Mouse (Mus musculus): ENCODE measurements around the gene Eci2.
"Not testable (repeated sequence)": the region's sequence is repeated elsewhere in the genome, so short reads cannot be mapped to it uniquely, and the experiment has no call there.

The Eci2 gene

DNA sequence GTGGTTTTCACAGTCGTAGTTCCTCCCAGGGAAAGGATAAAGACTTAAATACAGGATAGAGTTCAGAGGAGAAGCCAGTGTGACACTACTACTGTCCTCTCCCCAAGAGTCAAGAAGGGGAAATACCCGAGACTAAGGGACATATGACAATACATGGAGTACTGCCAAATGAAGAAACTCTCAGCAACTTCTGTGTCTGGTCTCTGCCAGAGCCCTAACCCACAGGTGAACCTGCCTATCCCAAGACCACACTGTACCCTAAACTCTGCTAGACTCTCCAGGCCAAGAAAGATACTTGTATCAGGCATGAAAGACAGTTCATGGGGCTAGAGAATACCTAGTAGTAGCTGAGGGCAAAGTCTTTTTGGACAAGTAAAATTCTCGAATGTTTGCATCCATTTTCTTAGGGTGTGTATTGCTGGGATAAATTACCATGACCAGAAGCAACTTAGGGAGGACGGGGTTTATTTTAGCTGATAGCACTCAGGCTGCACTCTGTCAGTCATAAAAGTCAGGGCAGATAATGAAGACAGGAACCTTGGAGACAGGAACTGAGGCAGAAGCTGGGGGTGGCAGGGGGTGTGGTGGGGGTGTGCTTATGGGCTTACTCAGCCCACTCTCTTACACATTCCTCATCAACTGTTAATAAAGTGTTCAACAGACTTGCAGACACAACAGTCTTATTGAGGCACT is 35.2 kb downstream of the Eci2 start:
- DNase-seq = no peak

DNA sequence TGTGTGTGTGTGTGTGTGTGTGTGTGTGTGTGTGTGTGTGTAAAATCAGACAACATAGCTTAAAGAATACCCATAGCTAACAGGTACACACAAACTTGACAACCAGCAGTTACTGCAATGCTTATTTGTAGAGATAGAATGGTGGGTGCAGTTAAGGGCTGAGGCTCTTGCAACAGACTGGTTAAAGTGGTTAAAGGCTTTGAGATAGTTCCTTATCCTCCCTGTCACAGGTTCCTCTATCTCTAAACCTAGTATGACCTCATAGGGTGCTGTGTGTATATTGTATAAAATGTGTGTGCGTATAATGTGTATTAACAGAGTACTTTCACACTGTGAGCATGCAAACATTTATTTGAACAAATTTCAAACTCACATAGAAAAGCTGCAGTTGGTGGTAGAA is 43.4 kb downstream of the Eci2 start:
- not testable (repeated sequence) for DNase-seq

DNA sequence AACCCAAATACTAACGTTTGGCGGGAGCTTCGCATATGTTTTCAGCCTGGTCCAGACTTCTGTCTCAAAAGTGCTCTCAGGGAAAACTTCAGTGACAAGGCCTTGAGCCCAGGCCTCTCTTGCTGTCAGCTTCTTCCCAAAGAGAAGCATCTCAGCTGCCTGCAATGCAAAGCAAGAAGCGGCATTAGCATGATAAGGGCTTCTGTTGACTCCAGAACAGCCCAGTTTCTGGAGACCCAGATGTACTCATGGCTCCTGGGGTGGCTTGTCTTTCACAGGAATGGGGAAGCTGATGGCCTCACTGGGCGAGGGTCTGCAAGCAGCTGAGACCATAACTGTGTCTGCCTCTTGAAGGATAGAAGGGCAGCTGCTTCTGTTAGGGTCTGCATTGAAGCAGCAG is 48.3 kb downstream of the Eci2 start:
- DNase-seq = not testable (repeated sequence)

DNA sequence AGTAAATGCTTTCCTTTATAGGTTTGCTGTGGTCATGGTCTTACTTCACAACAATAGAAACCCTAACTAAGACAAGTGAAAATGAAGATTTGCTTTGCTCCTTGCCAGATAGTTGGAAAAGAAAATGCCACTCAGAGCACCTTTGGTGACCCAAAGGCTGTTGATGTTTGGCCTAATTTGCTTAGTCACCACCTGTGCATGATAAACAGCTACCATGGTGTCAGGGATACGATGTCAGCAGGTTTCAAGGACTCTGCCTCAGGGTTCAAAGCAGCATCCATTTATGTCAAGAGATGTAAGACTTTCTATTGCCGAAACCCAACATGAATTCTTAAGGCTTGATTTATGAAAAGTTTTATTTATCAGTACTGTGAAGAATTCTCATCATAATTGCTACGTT is 49.5 kb downstream of the Eci2 start:
- no peak for DNase-seq

DNA sequence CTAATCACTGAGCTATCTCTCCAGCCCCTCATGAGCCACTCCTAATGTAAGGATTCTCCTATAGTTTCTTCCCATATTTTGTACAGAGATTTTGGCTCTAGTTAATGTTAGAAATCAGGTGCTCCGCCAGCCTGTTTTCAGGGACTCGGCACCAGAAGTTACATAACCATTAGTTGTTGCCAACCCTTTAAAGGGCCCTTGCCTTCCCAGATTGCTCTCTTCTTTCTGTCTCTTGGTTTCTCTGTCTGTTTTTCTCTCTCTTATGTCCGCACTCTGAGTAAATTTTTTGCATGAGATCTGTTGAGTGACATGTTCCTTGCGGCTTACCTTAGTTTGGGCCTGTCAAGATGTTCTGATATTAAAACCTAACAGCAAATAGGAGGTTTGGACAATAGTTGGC is 50.8 kb downstream of the Eci2 start:
- no peak for DNase-seq

DNA sequence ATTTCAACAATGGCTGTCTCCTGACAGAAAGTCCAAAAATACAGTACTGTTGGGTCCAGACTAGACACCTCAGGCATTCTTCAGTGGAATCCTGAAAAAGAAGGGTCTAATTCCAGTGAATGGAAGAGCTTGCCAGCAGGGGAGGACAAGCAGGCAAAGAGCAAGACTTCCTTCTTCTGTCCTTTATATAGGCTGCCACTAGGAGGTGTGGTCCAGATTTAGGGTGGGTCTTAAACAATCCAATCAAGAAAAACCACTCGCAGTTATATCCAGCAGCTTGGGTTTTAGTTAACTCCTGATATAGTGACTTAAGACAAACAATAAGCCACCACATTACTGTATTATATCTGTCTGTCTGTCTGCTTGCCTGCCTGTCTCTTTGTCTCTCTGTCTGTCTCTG is 53.1 kb downstream of the Eci2 start:
- no peak for DNase-seq

DNA sequence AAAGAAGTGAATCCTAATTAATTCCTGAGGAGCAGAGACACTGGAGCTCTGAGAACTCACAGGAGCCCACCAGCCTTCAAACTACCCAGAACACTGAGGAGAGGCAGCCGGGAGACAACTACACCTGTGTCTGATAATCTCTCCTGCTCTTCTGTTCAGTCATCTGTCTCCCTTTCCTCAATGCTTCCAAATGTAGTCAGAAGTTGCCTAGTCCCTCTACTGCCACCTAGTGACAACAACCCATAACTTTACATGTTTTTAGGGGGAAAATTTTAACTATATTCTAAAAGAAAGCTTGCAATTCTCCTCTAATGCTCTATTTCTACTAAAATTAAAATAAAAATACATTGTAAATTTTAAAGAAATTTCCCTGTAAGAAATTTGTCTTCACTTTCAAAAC is 53.7 kb downstream of the Eci2 start:
- DNase-seq = no peak

DNA sequence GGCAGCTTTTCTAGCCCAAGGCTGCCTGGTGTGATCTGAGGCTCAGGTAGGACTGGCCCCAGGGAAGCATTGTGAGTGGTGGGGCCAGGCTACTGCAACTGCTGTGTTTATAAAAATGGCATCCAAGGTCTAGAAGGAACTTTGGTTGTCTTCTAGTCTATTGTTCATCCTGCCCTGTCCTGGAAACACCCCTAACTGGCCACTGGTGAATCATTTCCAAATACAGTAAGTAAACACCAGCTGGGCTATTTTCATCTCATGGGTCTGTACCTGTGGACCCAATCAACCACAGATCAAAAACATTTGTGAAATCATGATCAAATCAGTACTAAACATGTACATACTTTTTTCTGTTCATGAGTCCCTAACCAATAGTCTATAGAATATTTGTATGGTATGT is 54.4 kb downstream of the Eci2 start:
- DNase-seq = not testable (repeated sequence)

DNA sequence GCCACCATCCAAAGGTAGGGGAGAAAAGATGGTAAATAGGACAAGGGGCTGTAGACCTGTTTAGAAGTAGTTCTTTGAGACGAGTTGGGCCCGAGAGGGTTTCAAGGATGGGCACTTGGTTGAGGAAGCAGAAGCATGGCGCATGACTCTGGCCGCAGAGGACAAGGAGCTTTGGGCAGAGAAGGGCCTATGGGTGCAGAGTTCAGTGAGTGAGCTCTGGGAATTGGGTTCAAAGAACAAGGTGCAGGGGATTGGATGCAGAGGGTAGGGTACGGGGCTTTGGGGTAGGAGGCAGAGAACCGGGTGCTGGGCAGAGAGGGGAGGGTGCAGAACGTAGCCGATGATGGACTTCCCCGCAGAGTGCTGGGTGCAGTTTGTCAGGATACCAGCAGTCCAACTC is 61.2 kb downstream of the Eci2 start:
- DNase-seq = not testable (repeated sequence)

DNA sequence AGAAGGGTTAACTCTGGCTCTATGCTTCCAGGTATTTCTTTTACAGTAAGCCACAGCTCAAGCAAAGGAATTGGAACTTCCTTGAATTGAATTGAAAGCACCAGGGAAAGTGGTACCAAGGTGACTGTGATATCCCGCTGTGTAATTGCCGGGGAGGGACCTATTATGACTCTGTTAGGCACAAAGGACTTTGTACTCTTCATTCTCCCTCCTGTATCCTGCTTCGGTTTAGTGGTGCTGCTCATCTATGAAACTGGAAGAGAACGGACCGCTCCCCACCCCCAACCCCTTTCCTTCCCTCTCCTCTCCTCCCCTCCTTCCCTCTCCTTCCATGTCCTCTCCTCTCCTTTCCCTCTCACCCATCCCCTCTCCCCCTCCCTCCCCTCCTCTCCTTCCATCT is 62.0 kb downstream of the Eci2 start:
- no peak for DNase-seq

DNA sequence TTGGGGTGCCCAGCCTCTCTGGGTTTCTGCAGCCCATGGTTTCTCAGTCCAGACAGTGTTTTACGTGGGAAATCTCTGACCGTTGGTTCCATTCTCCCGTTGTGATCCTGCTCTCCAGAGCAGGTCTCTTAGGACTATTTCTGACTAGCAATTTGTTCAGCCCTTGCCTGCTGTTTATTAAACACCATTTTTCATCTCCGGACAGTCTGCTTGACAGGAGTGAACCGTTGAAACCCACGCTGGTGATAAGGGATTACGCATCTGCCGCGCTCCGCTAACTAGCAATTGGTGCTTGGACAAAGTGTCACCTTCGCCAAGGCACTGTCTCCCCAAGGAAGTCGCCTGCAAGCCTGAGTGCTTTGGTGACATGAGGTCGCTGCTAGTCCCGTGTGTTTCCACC is 62.5 kb downstream of the Eci2 start:
- DNase-seq = no peak

DNA sequence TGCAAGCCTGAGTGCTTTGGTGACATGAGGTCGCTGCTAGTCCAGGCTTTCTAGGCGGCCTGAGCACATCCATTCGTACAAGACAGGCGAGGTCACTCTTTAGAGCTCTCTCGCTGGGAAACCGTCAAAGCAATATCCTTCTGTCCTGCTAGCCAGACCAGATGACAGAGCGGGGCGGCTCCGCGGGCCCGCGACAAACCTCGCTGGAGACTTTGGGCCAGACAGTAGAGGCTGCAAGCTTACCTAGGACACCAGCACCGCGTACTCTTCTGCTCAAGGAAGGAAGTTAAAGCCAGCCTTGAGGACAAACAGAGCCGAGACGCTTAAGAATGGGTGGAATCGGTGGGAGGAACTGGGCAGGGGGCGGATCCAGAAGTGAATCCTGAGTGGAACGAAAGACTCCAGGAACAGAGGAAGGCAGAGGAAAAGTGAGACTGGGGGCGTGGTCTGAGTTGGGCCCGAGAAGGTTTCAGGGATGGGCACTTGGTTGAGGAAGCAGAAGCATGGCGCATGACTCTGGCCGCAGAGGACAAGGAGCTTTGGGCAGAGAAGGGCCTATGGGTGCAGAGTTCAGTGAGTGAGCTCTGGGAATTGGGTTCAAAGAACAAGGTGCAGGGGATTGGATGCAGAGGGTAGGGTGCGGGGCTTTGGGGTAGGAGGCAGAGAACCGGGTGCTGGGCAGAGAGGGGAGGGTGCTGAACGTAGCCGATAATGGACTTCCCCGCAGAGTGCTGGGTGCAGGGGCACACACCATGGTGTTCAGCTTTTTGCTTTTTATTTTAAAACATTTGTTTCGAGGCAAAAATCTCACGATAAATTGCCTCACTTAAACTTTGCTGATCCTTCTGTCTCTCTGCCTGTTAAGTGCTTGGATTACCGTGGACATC is 63.1 kb downstream of the Eci2 start, which contains the start of gene Eci3:
Gene Eci3 (minus strand): TSS at position 300 of the 887 bp plus-strand sequence.
- no peak for DNase-seq

DNA sequence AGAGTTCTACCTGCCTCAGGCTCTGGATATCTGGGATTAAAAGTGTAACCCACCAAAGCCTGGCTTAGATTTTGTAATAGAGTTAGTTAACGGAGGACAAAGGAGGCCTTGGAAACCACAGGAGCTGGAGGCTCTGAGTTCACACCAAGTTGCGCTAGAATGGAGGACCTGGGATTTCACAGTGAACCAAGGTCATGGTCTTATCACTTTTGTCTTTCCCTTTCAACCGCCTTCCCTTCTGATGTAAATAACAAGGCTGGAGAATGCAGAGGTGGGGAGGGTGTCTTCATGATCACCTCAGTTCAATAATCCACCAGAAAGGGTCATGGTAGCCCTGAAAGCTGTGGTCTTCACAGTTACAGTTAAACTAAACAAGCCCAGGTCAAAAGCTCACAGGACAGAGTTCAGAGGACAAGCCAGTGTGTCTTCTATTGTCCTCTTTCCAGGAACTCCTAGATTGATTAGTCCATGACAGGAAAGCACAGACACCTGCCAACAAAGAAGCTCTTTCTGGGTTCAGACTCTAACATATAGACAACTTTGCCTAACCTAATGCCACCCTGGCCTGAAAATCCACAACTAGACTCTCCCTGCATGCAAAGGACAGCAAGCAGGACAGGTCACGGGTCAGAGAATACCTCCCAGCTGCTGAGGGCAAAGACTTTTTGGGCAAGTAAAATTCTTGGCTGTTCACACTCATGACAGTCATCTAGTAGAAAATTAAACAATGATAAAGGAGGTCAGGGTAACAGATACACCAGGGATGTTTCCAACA is 65.7 kb downstream of the Eci2 start:
- DNase-seq = no peak

DNA sequence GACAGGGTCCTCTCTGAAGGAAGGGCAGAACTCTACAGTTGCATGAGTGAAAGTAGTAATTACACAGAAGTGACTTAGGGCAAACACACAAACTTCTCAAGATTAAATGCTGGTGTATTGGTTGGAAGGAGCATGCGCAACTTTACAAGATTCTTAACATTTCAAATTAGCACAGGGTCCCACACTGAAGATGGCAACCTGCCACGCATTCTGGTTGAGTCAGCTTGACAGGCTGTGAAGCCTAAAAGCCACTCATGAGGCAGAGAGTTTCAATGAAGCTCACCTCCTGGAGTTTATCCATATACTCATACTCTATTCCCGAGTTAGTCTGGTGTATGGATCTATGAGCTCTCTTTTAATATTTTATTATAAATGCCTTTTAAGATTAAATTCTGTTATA is 68.7 kb downstream of the Eci2 start:
- not testable (repeated sequence) for DNase-seq

DNA sequence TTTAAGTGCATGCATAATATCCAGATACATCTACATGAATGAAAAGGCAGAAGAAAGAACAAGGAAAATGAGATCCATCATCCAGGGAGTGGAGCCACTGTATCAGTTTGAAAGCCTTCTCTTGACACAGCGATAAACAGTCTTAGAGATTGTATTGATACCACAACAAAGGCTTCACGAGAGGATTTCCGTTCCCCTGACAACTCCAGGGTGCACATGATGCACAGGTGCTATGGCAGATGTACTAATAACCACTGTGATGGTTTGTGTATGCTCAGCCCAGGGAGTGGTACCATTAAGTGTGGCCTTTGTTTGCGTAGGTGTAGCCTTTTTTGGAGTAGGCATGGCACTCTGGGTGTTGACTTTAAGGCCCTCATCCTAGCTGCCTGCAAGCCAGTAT is 70.0 kb downstream of the Eci2 start:
- no peak for DNase-seq

DNA sequence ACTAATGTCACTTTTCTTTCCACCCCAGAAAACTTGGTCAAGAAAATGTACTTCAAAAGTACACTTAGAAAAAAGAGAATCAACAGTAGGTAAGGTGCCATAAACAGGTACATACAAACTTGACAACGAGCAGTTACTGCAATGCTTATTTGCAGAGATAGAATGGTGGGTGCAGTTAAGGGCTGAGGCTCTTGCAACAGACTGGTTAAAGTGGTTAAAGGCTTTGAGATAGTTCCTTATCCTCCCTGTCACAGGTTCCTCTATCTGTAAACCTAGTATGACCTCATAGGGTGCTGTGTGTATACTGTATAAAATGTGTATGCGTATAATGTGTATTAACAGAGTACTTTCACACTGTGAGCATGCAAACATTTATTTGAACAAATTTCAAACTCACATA is 75.5 kb downstream of the Eci2 start:
- not testable (repeated sequence) for DNase-seq

DNA sequence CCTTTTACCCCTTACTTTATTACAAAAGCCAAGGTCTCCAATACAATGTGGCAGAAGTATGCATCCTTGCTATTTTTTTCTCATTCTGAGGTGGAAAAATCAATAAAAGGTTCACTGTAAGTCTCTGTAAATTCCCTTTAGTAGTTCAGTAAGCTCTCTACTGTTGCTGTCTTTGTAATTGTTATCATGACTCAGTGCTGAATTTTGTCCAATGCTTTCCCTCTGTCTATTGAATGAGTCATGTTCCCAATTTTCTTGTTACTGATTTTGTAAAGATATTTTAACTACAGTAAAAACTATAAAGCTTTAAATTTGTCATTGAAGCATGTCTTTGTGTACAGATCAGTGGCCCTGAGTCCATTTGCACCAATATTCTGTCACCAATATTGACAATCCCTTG is 84.5 kb downstream of the Eci2 start:
- DNase-seq = no peak

DNA sequence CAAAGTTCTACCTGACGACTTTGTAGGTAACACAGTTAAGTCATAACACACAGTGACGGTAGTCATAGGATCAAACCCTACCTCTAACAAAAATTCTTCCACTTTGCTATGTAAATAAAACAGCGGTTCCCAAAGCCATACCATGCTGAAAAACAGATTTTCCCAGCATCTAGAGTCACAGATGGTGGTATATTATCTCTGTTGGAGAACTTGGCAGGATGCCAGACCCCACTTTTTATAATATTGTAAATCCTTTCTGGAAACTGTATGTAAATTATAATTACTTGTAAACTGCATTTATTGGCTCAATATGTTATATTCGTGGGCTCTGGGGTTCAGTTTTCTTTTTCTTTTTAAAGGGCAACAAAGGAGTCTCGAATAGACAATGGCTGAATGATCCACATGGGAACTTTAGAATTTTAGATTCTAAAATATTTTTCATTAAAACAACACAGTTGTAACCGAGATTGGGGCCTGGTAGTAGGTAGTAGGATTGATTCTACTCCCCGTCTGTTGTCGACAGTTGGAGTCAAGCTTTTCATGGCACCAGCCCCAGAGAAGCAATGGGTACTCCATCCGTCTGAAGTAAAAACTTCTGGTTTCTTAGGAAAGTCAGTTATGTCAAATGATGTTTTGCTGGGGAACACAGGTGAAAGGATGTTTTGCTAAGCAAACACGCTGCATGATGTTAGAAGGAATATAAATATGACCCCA is 91.8 kb downstream of the Eci2 start:
- no peak for DNase-seq

All from cerebellum, adult 11-12 months (tissue).